Mouse (Mus musculus): Measurements from ENCODE around the gene Ddx28. TPM values are rescaled to one million over a fixed set of nuclear protein-coding genes. Genes with fewer than 3 reads are reported as not detected.

Ddx28 gene
- polyA plus RNA-seq, 1 experiment from 2014 or later: 19.7 TPM

DNA sequence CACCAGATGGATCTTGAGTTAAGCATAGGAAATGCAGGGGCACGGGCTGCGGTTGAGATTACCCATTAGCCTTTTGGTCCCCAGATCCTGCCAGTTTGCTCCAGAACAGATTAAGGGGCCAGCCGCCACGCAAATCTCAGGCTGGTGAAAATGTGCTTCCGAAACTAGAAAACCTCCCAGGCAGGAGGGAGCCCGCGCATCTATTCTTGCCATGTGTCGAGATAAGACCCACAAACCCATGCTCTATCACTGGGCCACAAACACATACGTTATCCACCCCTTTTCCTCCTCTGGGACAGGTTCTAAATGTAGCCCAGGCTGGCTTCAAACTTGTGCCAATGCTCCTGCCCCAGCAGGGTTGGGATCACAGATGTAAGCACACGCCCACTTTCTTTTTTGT, 50.1 kb downstream of the Ddx28 start:
- no peak for ATAC-seq (ENCODE audit: low FRiP score, low read depth)
- Histone ChIP-seq H3K9me3 (no peaks in the 10 kb centered on the region), H3K27me3 (peaks cover 27% of the 10 kb centered on the region), H3K4me3 (no peak overlapping the region), H3K4me2 (replicated peaks) (no peak overlapping the region), H3K27ac (replicated peaks) (no peak overlapping the region), H3K9ac (replicated peaks) (no peak overlapping the region), H3K4me1 (peaks cover 9% of the 10 kb centered on the region; the same call in 1 of the 2 replicates), H3K36me3 (no peaks in the 10 kb centered on the region)
- WGBS: 85% methylated on average over 10 of the region's 10 CpGs

- ATAC-seq (ENCODE audit: low FRiP score, low read depth): no peak
- Histone ChIP-seq H3K27ac (replicated peaks) (no peak overlapping the region), H3K4me3 (no peak overlapping the region), H3K4me1 (peaks cover 9% of the 10 kb centered on the region; the same call in 1 of the 2 replicates), H3K4me2 (replicated peaks) (no peak overlapping the region), H3K9ac (replicated peaks) (no peak overlapping the region), H3K36me3 (no peaks in the 10 kb centered on the region), H3K27me3 (peaks cover 23% of the 10 kb centered on the region), H3K9me3 (no peaks in the 10 kb centered on the region)
- 78% methylated on average over 14 of the region's 14 CpGs for WGBS
These were observed 50.6 kb downstream of the Ddx28 start for GRCm38 (mm10) chr8:105961101-105961500.

Other genes with a start within 250 kb of the Ddx28 start
- 15.0 and 15.1 TPM in 2 replicates for gene Ranbp10, start 184.5 kb downstream of the Ddx28 start, polyA plus RNA-seq (2016; fragmentation: Nextera tagmentation; extraction: Ambion mirVana)
- 0.22 and 0.63 TPM in 2 replicates for gene Tsnaxip1, start 184.2 kb downstream of the Ddx28 start, polyA plus RNA-seq (2016; fragmentation: Nextera tagmentation; extraction: Ambion mirVana)
- 66.3 and 67.0 TPM in 2 replicates for gene Cenpt, start 158.6 kb downstream of the Ddx28 start, polyA plus RNA-seq (2016; fragmentation: Nextera tagmentation; extraction: Ambion mirVana)
- 76.7 and 78.6 TPM in 2 replicates for gene Thap11, start 156.8 kb downstream of the Ddx28 start, polyA plus RNA-seq (2016; fragmentation: Nextera tagmentation; extraction: Ambion mirVana)
- 280 and 286 TPM in 2 replicates for gene Nutf2, start 151.3 kb downstream of the Ddx28 start, polyA plus RNA-seq (2016; fragmentation: Nextera tagmentation; extraction: Ambion mirVana)
- 73.3 and 75.9 TPM in 2 replicates for gene Edc4, start 131.0 kb downstream of the Ddx28 start, polyA plus RNA-seq (2016; fragmentation: Nextera tagmentation; extraction: Ambion mirVana)
- gene Nrn1l, start 118.3 kb downstream of the Ddx28 start, polyA plus RNA-seq (2016; fragmentation: Nextera tagmentation; extraction: Ambion mirVana): 0.43 and 0.82 TPM in 2 replicates
- 23.0 and 23.2 TPM in 2 replicates for gene Pskh1, start 111.4 kb downstream of the Ddx28 start, polyA plus RNA-seq (2016; fragmentation: Nextera tagmentation; extraction: Ambion mirVana)
- 2.3 and 3.4 TPM in 2 replicates for gene Ctrl, start 78.0 kb downstream of the Ddx28 start, polyA plus RNA-seq (2016; fragmentation: Nextera tagmentation; extraction: Ambion mirVana)
- 21.4 and 25.8 TPM in 2 replicates for gene Psmb10, start 73.4 kb downstream of the Ddx28 start, polyA plus RNA-seq (2016; fragmentation: Nextera tagmentation; extraction: Ambion mirVana)
- 0.45 and 0.99 TPM in 2 replicates for gene Lcat, start 68.5 kb downstream of the Ddx28 start, polyA plus RNA-seq (2016; fragmentation: Nextera tagmentation; extraction: Ambion mirVana)
- 11.4 and 12.7 TPM in 2 replicates for gene Slc12a4, start 45.8 kb downstream of the Ddx28 start, polyA plus RNA-seq (2016; fragmentation: Nextera tagmentation; extraction: Ambion mirVana)
- gene Dpep3, start 32.5 kb downstream of the Ddx28 start, polyA plus RNA-seq (2016; fragmentation: Nextera tagmentation; extraction: Ambion mirVana): not detected in 2 replicates
- 15.9 and 17.8 TPM in 2 replicates for gene Dus2, start 20.5 kb downstream of the Ddx28 start, polyA plus RNA-seq (2016; fragmentation: Nextera tagmentation; extraction: Ambion mirVana)
- 0.22 TPM in 1 of 2 replicates, not detected in the other for gene Dpep2nb, start 5.9 kb downstream of the Ddx28 start, polyA plus RNA-seq (2016; fragmentation: Nextera tagmentation; extraction: Ambion mirVana)
- 5.3 and 6.0 TPM in 2 replicates for gene Nfatc3, start 47.0 kb upstream of the Ddx28 start, polyA plus RNA-seq (2016; fragmentation: Nextera tagmentation; extraction: Ambion mirVana)
- gene Esrp2, start 125.1 kb upstream of the Ddx28 start, polyA plus RNA-seq (2016; fragmentation: Nextera tagmentation; extraction: Ambion mirVana): 0.87 and 1.3 TPM in 2 replicates
- gene Pla2g15, start 138.5 kb upstream of the Ddx28 start, polyA plus RNA-seq (2016; fragmentation: Nextera tagmentation; extraction: Ambion mirVana): 14.2 and 16.7 TPM in 2 replicates
- 63.2 and 63.8 TPM in 2 replicates for gene Slc7a6, start 157.0 kb upstream of the Ddx28 start, polyA plus RNA-seq (2016; fragmentation: Nextera tagmentation; extraction: Ambion mirVana)
- 36.6 and 39.4 TPM in 2 replicates for gene Slc7a6os, start 199.1 kb upstream of the Ddx28 start, polyA plus RNA-seq (2016; fragmentation: Nextera tagmentation; extraction: Ambion mirVana)
- 57.3 and 59.9 TPM in 2 replicates for gene Prmt7, start 199.1 kb upstream of the Ddx28 start, polyA plus RNA-seq (2016; fragmentation: Nextera tagmentation; extraction: Ambion mirVana)

Measured in midbrain, embryonic 12.5 days (tissue).